Mouse (Mus musculus): Measurements from ENCODE around the gene Dync1li1. TPM values are rescaled to one million over a fixed set of nuclear protein-coding genes. Genes with fewer than 3 reads are reported as not detected.

Dync1li1 gene
- total and polyA plus RNA-seq, 3 experiments = 35.2 to 40.0 TPM; not detected in 1

DNA sequence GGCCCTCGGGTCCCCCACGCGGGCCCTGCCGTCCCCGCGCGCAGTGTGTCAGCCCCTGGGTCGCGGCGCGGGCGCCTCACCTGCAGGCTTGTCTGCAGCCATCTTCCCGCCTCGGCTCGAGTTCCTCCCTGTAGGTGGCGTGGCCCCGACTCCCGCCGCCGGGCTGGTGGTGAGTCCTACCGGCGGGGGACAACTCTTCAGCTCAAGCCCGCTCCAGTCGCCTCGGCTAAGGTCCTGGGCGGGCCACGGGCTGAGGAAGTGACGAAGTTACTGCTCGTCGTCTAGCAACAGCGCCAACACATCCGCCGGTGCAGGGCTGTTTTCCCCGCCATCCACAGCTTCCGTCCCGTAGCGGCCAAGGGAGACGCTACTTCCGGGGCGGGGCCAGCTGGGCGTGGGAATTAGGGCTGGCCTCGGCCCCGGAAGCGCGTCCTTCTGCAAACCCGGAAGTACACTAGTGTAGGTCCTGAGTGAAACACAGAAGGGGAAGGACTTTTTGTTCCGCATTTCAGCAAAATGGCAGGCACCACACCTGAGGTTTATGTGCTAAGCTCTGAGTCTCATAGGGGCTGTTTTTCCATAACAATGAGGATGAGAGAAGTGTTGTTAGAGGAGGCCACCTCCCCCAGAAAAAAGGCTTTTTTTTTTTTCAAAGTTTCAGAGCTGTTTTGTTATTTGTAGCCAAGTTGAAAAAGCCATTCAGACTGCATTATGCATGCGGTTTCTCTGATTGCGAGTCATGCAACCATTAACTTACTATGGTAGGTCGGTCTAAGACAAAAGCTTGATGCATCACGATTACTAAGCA is 48.5 kb upstream of the Dync1li1 start, which contains the start of gene Cnot10:
Cnot10 (minus strand) TSS at position 346 of the 808 bp plus-strand sequence.
- peaks cover 0 to 3% of the 10 kb centered on the region in 2 experiments; a peak in 1 of 4 replicates for H3K4me1 ChIP-seq (ENCODE audit: control insufficient read depth in 1 of 2, insufficient read depth in 2 of 2, low read length in 2 of 2)
- peak; percentile 99 for DNase-seq (ENCODE audit: low read depth, low spot score)
- H3K9ac ChIP-seq (ENCODE audit: control insufficient read depth, low read depth, low read length, poor library complexity, severe bottlenecking) = peak within 1 kb of the TSS; percentile 86
- peaks cover 34% of the 10 kb centered on the region for H3K79me2 ChIP-seq (ENCODE audit: control insufficient read depth, insufficient read depth, low read length, poor library complexity)
- TF ChIP-seq ZNF384 (IDR thresholded peaks at IDR 0.05; ENCODE audit: low read depth, low read length) (peak; percentile 52), RAD21 (IDR thresholded peaks at IDR 0.05; ENCODE audit: low read depth, low read length) (no peak), UBTF (IDR thresholded peaks at IDR 0.05; ENCODE audit: borderline replicate concordance, insufficient read depth, low read depth, low read length) (no peak), GABPA (IDR thresholded peaks at IDR 0.05; ENCODE audit: low read depth, low read length) (no peak), NELFE (IDR thresholded peaks at IDR 0.05; ENCODE audit: low read depth, low read length) (peak; percentile 67), TBP (IDR thresholded peaks at IDR 0.05; ENCODE audit: low read depth, low read length) (peak; percentile 80), TCF12 (IDR thresholded peaks at IDR 0.05; ENCODE audit: low read depth, low read length) (peak; percentile 67; the same call in 1 of the 2 replicates), POLR2A (IDR thresholded peaks at IDR 0.05; ENCODE audit: control insufficient read depth in 1 of 2, insufficient read depth in 1 of 2, low read depth in 1 of 2, low read length in 2 of 2, poor library complexity in 1 of 2) (peak; percentile 65 to 74; a peak in 2 of 4 replicates), NRF1 (IDR thresholded peaks at IDR 0.05; ENCODE audit: insufficient read depth, low read depth, low read length, poor library complexity, severe bottlenecking) (no peak), ETS1 (IDR thresholded peaks at IDR 0.05; ENCODE audit: low read depth, low read length) (peak; percentile 78), HCFC1 (IDR thresholded peaks at IDR 0.05; ENCODE audit: low read depth, low read length) (peak; percentile 99), MYB (IDR thresholded peaks at IDR 0.05; ENCODE audit: low read depth, low read length) (0 out of 2 replicates have a peak, but pooled peaks have one; percentile 27), KAT2A (conservative IDR thresholded peaks at IDR 0.05; ENCODE audit: low read depth, low read length) (peak; percentile 88), ELF1 (IDR thresholded peaks at IDR 0.05; ENCODE audit: low read depth, low read length) (peak; percentile 97), ZKSCAN1 (IDR thresholded peaks at IDR 0.05; ENCODE audit: low read depth, low read length) (no peak), RCOR1 (IDR thresholded peaks at IDR 0.05; ENCODE audit: low read depth, low read length) (peak; percentile 57; the same call in 1 of the 2 replicates), CTCF (IDR thresholded peaks at IDR 0.05 in 2 of 3, conservative IDR thresholded peaks at IDR 0.05 in 1 of 3; ENCODE audit: control insufficient read depth in 1 of 3, insufficient read depth in 1 of 3, low read depth in 2 of 3, low read length in 3 of 3, poor library complexity in 1 of 3, severe bottlenecking in 1 of 3) (0 out of 6 replicates have a peak, but pooled peaks of 1 of the 3 experiments have one; percentile 4), JUND (IDR thresholded peaks at IDR 0.05; ENCODE audit: low read depth, low read length) (0 out of 2 replicates have a peak, but pooled peaks have one; percentile 40), SIN3A (IDR thresholded peaks at IDR 0.05; ENCODE audit: low read length) (peak; percentile 96), ZC3H11A (IDR thresholded peaks at IDR 0.05; ENCODE audit: low read depth, low read length) (no peak), CHD1 (IDR thresholded peaks at IDR 0.05; ENCODE audit: low read depth, low read length) (no peak; the same call in 1 of the 2 replicates), POLR2AphosphoS2 (IDR thresholded peaks at IDR 0.05; ENCODE audit: low read length) (peak; percentile 64; the same call in 1 of the 2 replicates), ZMIZ1 (IDR thresholded peaks at IDR 0.05; ENCODE audit: low read depth, low read length) (0 out of 2 replicates have a peak, but pooled peaks have one; percentile 51), CHD2 (IDR thresholded peaks at IDR 0.05; ENCODE audit: low read length) (peak; percentile 59; the same call in 1 of the 2 replicates), MAX (IDR thresholded peaks at IDR 0.05; ENCODE audit: low read length) (peak; percentile 47), BHLHE40 (IDR thresholded peaks at IDR 0.05; ENCODE audit: borderline replicate concordance, low read depth, low read length) (no peak), MXI1 (IDR thresholded peaks at IDR 0.05; ENCODE audit: low read depth, low read length) (peak; percentile 80; the same call in 1 of the 2 replicates), E2F4 (IDR thresholded peaks at IDR 0.05; ENCODE audit: borderline replicate concordance, low read depth, low read length) (0 out of 2 replicates have a peak, but pooled peaks have one; percentile 55), POLR2AphosphoS5 (IDR thresholded peaks at IDR 0.05; ENCODE audit: borderline replicate concordance, low read depth, low read length) (no peak), MAZ (IDR thresholded peaks at IDR 0.05; ENCODE audit: low read depth, low read length) (peak; percentile 52; the same call in 1 of the 2 replicates), MYC (IDR thresholded peaks at IDR 0.05; ENCODE audit: low read depth, low read length) (peak; percentile 57; the same call in 1 of the 2 replicates), USF1 (IDR thresholded peaks at IDR 0.05; ENCODE audit: low read depth, low read length) (0 out of 2 replicates have a peak, but pooled peaks have one; percentile 16)
- H3K27ac ChIP-seq (ENCODE audit: control insufficient read depth, low read depth, low read length) = peak within 1 kb of the TSS; percentile 60
- no peaks in the 10 kb centered on the region for H3K27me3 ChIP-seq (ENCODE audit: control insufficient read depth in 1 of 2, insufficient read depth in 2 of 2, low read length in 2 of 2)
- no peaks in the 10 kb centered on the region for H3K9me3 ChIP-seq (replicated peaks; ENCODE audit: insufficient read depth, low read length)
- peaks cover 0 to 10% of the 10 kb centered on the region in 2 experiments; a peak in 2 of 4 replicates for H3K36me3 ChIP-seq (ENCODE audit: control insufficient read depth in 1 of 2, insufficient read depth in 2 of 2, low read length in 2 of 2)
- peak within 1 kb of the TSS; percentile 62 to 88 for H3K4me3 ChIP-seq (ENCODE audit: control insufficient read depth in 1 of 2, insufficient read depth in 1 of 2, low read depth in 2 of 2, low read length in 2 of 2)

Data from MEL (cell line).